ENCODE assay signal across 23 mouse cellular contexts in the genomic region with DNA sequence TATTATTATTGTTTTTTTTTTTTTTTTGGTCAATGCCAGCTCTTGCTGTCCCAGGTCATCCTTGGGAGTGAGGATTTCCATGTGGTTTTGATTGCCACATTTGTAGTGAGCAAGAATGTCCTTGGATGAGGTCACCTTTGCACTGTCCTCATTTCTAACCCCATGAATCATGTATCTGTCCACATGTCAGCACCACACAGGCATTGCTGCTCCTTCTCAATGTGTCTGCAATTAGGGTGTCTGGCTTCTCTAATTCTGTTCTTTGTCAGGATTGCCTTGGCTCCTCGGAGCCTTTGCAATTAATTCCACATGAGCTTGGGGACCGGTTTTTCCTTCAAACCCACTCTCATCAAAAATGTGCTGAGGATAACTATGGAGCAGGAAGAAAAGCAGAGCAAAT.
DNase-seq lines count a peak whose midpoint lies in the region; ATAC-seq lines count a peak whose summit lies in the region.
"Had no signal": no experiment of that assay in that cellular context is flagged by ENCODE, and none has a peak within 500 bp of the region (broad histone marks: within the 10 kb centered on the region; RNA-seq: fewer than 3 reads in every experiment).

No protein-coding gene starts in this region.

- WGBS in heart, embryonic 11.5 days (ENCODE audit: insufficient replicate concordance): 23% methylated on average over 2 of the region's 2 CpGs
- WGBS in embryonic facial prominence, embryonic 10.5 days: 34% methylated on average over 2 of the region's 2 CpGs
- 35% methylated on average over 2 of the region's 2 CpGs for WGBS in forebrain, embryonic 16.5 days

- H3K27ac ChIP-seq in heart, embryonic 11.5 days (ENCODE audit: low read depth, low read length): no peak overlapping the region
- H3K27ac ChIP-seq in embryonic facial prominence, embryonic 10.5 days (replicated peaks): peak overlapping the region; percentile 24; the same call in 1 of the 2 replicates
- H3K27ac ChIP-seq in forebrain, embryonic 16.5 days (ENCODE audit: low read length): no peak overlapping the region
- H3K27ac ChIP-seq: embryonic facial prominence, embryonic 12.5 days; forebrain, embryonic 15.5 days; heart, adult 2 months; hindbrain, embryonic 15.5 days; macrophage; neural tube, embryonic 15.5 days had no signal

- H3K9ac ChIP-seq in heart, embryonic 11.5 days (ENCODE audit: low read depth, low read length): no peak overlapping the region
- H3K9ac ChIP-seq in forebrain, embryonic 16.5 days (replicated peaks; ENCODE audit: low read depth, low read length): no peak overlapping the region
- H3K9ac ChIP-seq: embryonic facial prominence, embryonic 12.5 days; forebrain, embryonic 15.5 days; hindbrain, embryonic 15.5 days; neural tube, embryonic 15.5 days had no signal

- no peaks in the 10 kb centered on the region for H3K9me3 ChIP-seq in heart, embryonic 11.5 days (replicated peaks; ENCODE audit: control insufficient read depth, low read length)
- H3K9me3 ChIP-seq in embryonic facial prominence, embryonic 10.5 days: peaks cover 4% of the 10 kb centered on the region; the same call in 1 of the 2 replicates
- peaks cover 3% of the 10 kb centered on the region; the same call in 1 of the 2 replicates for H3K9me3 ChIP-seq in forebrain, embryonic 16.5 days (ENCODE audit: control insufficient read depth, low read length)
- H3K9me3 ChIP-seq: embryonic facial prominence, embryonic 12.5 days; forebrain, embryonic 15.5 days; hindbrain, embryonic 15.5 days; neural tube, embryonic 15.5 days had no signal

- H3K27me3 ChIP-seq in heart, embryonic 11.5 days (ENCODE audit: control insufficient read depth, insufficient read depth, low read length): no peaks in the 10 kb centered on the region
- no peaks in the 10 kb centered on the region for H3K27me3 ChIP-seq in embryonic facial prominence, embryonic 10.5 days (replicated peaks; ENCODE audit: low read depth, poor library complexity, severe bottlenecking)
- no peaks in the 10 kb centered on the region for H3K27me3 ChIP-seq in forebrain, embryonic 16.5 days (replicated peaks; ENCODE audit: control insufficient read depth, insufficient read depth, low read length)
- H3K27me3 ChIP-seq: embryonic facial prominence, embryonic 12.5 days; forebrain, embryonic 15.5 days; hindbrain, embryonic 15.5 days; neural tube, embryonic 15.5 days; Patski had no signal

- H3K36me3 ChIP-seq in heart, embryonic 11.5 days (ENCODE audit: control insufficient read depth, insufficient read depth, low read length): no peaks in the 10 kb centered on the region
- no peaks in the 10 kb centered on the region for H3K36me3 ChIP-seq in embryonic facial prominence, embryonic 10.5 days (replicated peaks)
- no peaks in the 10 kb centered on the region for H3K36me3 ChIP-seq in forebrain, embryonic 16.5 days (ENCODE audit: control insufficient read depth, insufficient read depth)
- H3K36me3 ChIP-seq: embryonic facial prominence, embryonic 12.5 days; forebrain, embryonic 15.5 days; hindbrain, embryonic 15.5 days; neural tube, embryonic 15.5 days had no signal

- H3K4me3 ChIP-seq in heart, embryonic 11.5 days (ENCODE audit: low read depth, low read length): no peak overlapping the region
- no peak overlapping the region for H3K4me3 ChIP-seq in embryonic facial prominence, embryonic 10.5 days
- H3K4me3 ChIP-seq in forebrain, embryonic 16.5 days (replicated peaks; ENCODE audit: low read length): no peak overlapping the region
- H3K4me3 ChIP-seq: embryonic facial prominence, embryonic 12.5 days; forebrain, embryonic 15.5 days; heart, adult 2 months; hindbrain, embryonic 15.5 days; neural tube, embryonic 15.5 days had no signal

- peak; percentile 52; the same call in 1 of the 2 replicates for ATAC-seq in heart, embryonic 11.5 days (replicated peaks; ENCODE audit: insufficient number of reproducible peaks, low FRiP score, low TSS enrichment)
- no peak for ATAC-seq in forebrain, embryonic 16.5 days
- ATAC-seq: CD4-positive, CD25-positive, alpha-beta regulatory T cell, adult 4 months; forebrain, embryonic 15.5 days; Patski had no signal

- H3K4me2 ChIP-seq in heart, embryonic 11.5 days: no peak overlapping the region
- no peak overlapping the region for H3K4me2 ChIP-seq in forebrain, embryonic 16.5 days (ENCODE audit: low read length)
- H3K4me2 ChIP-seq: embryonic facial prominence, embryonic 12.5 days; forebrain, embryonic 15.5 days; hindbrain, embryonic 15.5 days; midbrain, embryonic 11.5 days; neural tube, embryonic 15.5 days had no signal

- H3K4me1 ChIP-seq in heart, embryonic 11.5 days (ENCODE audit: control insufficient read depth, insufficient read depth, low read length): 0 out of 2 replicates have a peak, but pooled peaks cover 3% of the 10 kb centered on the region
- peaks cover 31% of the 10 kb centered on the region for H3K4me1 ChIP-seq in embryonic facial prominence, embryonic 10.5 days
- H3K4me1 ChIP-seq in forebrain, embryonic 16.5 days (replicated peaks; ENCODE audit: control insufficient read depth, insufficient read depth, low read length): peaks cover 18% of the 10 kb centered on the region

- DNase-seq in heart, postnatal 4 days: no peak
- peak; percentile 27 for DNase-seq in adrenal gland, postnatal 14 days
- peak; percentile 42 for DNase-seq in embryonic facial prominence, embryonic 10.5 days (ENCODE audit: low spot score)
- no peak for DNase-seq in lung, postnatal 36 days
- no peak for DNase-seq in cerebellum, postnatal 36 days
- DNase-seq: cerebellum, adult 18-20 months; cerebellum, postnatal 14 days; gastrocnemius, postnatal 25 days; heart, adult 2 months; kidney, adult 2 months; kidney, postnatal 10 days; thymus, adult 18-20 months; thymus, postnatal 36 days had no signal

Comparison
In these comparisons a context has a peak if more than half of its experiments do, and no peak if none do; other contexts are left out.
1. DNase-seq: peak in adrenal gland, postnatal 14 days (single experiment) and embryonic facial prominence, embryonic 10.5 days (single experiment); none in heart, postnatal 4 days (single experiment), lung, postnatal 36 days (single experiment) and cerebellum, postnatal 36 days (0 of 2).